In genomic region chr4:136142267-136143192, GRCm38 (mm10) we compare ENCODE assay signal across 8 mouse cellular contexts. TPM values are rescaled to one million over a fixed set of nuclear protein-coding genes. Genes with fewer than 3 reads are reported as not detected.
DNase-seq lines count a peak whose midpoint lies in the region; ATAC-seq and TF ChIP-seq lines count a peak whose summit lies in the region.

No protein-coding gene starts in this region.

- H3K4me3 ChIP-seq in spleen, adult 2 months (ENCODE audit: extremely low read depth, insufficient read depth, insufficient read length) = no peak overlapping the region
- peak overlapping the region; percentile 61; the same call in 1 of the 2 replicates for H3K4me3 ChIP-seq in liver, embryonic 11.5 days (ENCODE audit: low read depth, low read length)
- H3K4me3 ChIP-seq in neural tube, embryonic 15.5 days (replicated peaks) = peak overlapping the region; percentile 58; the same call in 1 of the 2 replicates

- peaks cover 15% of the 10 kb centered on the region for H3K4me1 ChIP-seq in spleen, adult 2 months (ENCODE audit: control insufficient read depth, insufficient read depth, insufficient read length)
- H3K4me1 ChIP-seq in liver, embryonic 11.5 days (replicated peaks; ENCODE audit: control insufficient read depth, insufficient read depth, low read length) = peaks cover 49% of the 10 kb centered on the region
- peaks cover 69% of the 10 kb centered on the region for H3K4me1 ChIP-seq in neural tube, embryonic 15.5 days

- no peak for DNase-seq in spleen, adult 2 months (ENCODE audit: low read depth in 1 of 2, low spot score in 2 of 2)
- no peak for DNase-seq in spleen, adult 12 weeks (ENCODE audit: low spot score)
- DNase-seq in heart, postnatal 36 days = peak; percentile 39 to 54
- no peak for DNase-seq in liver, embryonic 11.5 days (ENCODE audit: low spot score)
- DNase-seq in frontal cortex, postnatal 14 days (ENCODE audit: low spot score in 2 of 2) = no peak
- no peak for DNase-seq in thymus, postnatal 14 days
- DNase-seq in layer of hippocampus, postnatal 25 days (ENCODE audit: extremely low spot score in 1 of 2, low spot score in 1 of 2) = no peak

- 35% methylated on average over 17 of the region's 17 CpGs for WGBS in spleen, adult 2 months
- 27% methylated on average over 17 of the region's 17 CpGs for WGBS in liver, embryonic 11.5 days
- WGBS in neural tube, embryonic 15.5 days = 14% methylated on average over 17 of the region's 17 CpGs

- peak overlapping the region; percentile 74 for H3K4me2 ChIP-seq in liver, embryonic 11.5 days
- peak overlapping the region; percentile 87 for H3K4me2 ChIP-seq in neural tube, embryonic 15.5 days

- intact Hi-C loops in heart, postnatal 36 days (cut with DNase I) = loop anchor here (5.0 to 10.0 kb wide), 3 partner anchors 140 to 1342 kb away; partner anchors contain the start of genes Pnrc2 and Zfp46

- H3K9me3 ChIP-seq in liver, embryonic 11.5 days (ENCODE audit: control insufficient read depth, low read length) = no peaks in the 10 kb centered on the region
- H3K9me3 ChIP-seq in neural tube, embryonic 15.5 days (replicated peaks) = no peaks in the 10 kb centered on the region

- H3K36me3 ChIP-seq in spleen, adult 2 months (ENCODE audit: control insufficient read depth, insufficient read depth, low read length) = peaks cover 3% of the 10 kb centered on the region; the same call in 1 of the 2 replicates
- no peaks in the 10 kb centered on the region for H3K36me3 ChIP-seq in liver, embryonic 11.5 days (ENCODE audit: control insufficient read depth, insufficient read depth, low read length)
- H3K36me3 ChIP-seq in neural tube, embryonic 15.5 days = no peaks in the 10 kb centered on the region

- H3K9ac ChIP-seq in liver, embryonic 11.5 days (ENCODE audit: low read depth, low read length) = 0 out of 2 replicates have a peak overlapping the region, but pooled peaks have one; percentile 36
- peak overlapping the region; percentile 69 for H3K9ac ChIP-seq in neural tube, embryonic 15.5 days (replicated peaks)

- no peak for TF ChIP-seq CTCF in spleen, adult 2 months (IDR thresholded peaks at IDR 0.05; ENCODE audit: extremely low read depth, insufficient read depth, insufficient read length, insufficient replicate concordance)

- no peak for TF ChIP-seq POLR2A in spleen, adult 2 months (IDR thresholded peaks at IDR 0.05; ENCODE audit: low read depth, low read length)

- ATAC-seq in liver, embryonic 11.5 days (replicated peaks; ENCODE audit: low FRiP score) = no peak
- no peak for ATAC-seq in neural tube, embryonic 15.5 days (ENCODE audit: low FRiP score)

- H3K27ac ChIP-seq in spleen, adult 2 months (ENCODE audit: insufficient read depth, low read length) = peak overlapping the region; percentile 46; the same call in 1 of the 2 replicates
- peak overlapping the region; percentile 86 for H3K27ac ChIP-seq in liver, embryonic 11.5 days (ENCODE audit: low read depth, low read length)
- peak overlapping the region; percentile 88 for H3K27ac ChIP-seq in neural tube, embryonic 15.5 days (replicated peaks)

- no peaks in the 10 kb centered on the region for H3K27me3 ChIP-seq in spleen, adult 2 months (ENCODE audit: control insufficient read depth, insufficient read depth, low read length)
- peaks cover 76% of the 10 kb centered on the region for H3K27me3 ChIP-seq in liver, embryonic 11.5 days (replicated peaks; ENCODE audit: control insufficient read depth, insufficient read depth, low read length)
- H3K27me3 ChIP-seq in neural tube, embryonic 15.5 days (replicated peaks) = peaks cover 21% of the 10 kb centered on the region; the same call in 1 of the 2 replicates

RNA-seq across cellular contexts. Expression of gene Id3, which starts 0.8 kb away (rescaled TPM):
- polyA plus RNA-seq in spleen, adult 2 months (2012; rRNA removed) = 138 and 195 TPM in 2 replicates
- 10 to 100 TPM; 58.1 to 63.9 TPM for total RNA-seq in heart, postnatal 36 days (2021)
- 191 and 200 TPM in 2 replicates for polyA plus RNA-seq in liver, embryonic 11.5 days (2014; fragmentation: Nextera tagmentation; extraction: Ambion mirVana)
- polyA plus RNA-seq in neural tube, embryonic 15.5 days (2015; fragmentation: Nextera tagmentation; extraction: Ambion mirVana) = 227 TPM in 2 replicates
- total RNA-seq in layer of hippocampus, postnatal 25 days (2021) = 10 to 100 TPM; 51.7 to 62.5 TPM

RNA-seq across cellular contexts. Expression of gene E2f2, which starts 29.7 kb away (rescaled TPM):
- 32.1 and 33.5 TPM in 2 replicates for polyA plus RNA-seq in spleen, adult 2 months (2012; rRNA removed)
- 1 to 10 TPM; 1.4 to 2.1 TPM for total RNA-seq in heart, postnatal 36 days (2021)
- polyA plus RNA-seq in liver, embryonic 11.5 days (2014; fragmentation: Nextera tagmentation; extraction: Ambion mirVana) = 9.0 and 9.2 TPM in 2 replicates
- polyA plus RNA-seq in neural tube, embryonic 15.5 days (2015; fragmentation: Nextera tagmentation; extraction: Ambion mirVana) = 2.1 and 4.4 TPM in 2 replicates
- 1 to 10 TPM in 1 of 2 experiments, under 1 TPM in 1; 0.59 to 1.2 TPM for total RNA-seq in layer of hippocampus, postnatal 25 days (2021)

Comparison
In these comparisons a context has a peak if more than half of its experiments do, and no peak if none do; other contexts are left out.
1. DNase-seq: peak in heart, postnatal 36 days (2 of 2); none in spleen, adult 2 months (0 of 2), spleen, adult 12 weeks (single experiment), liver, embryonic 11.5 days (single experiment), frontal cortex, postnatal 14 days (0 of 2), thymus, postnatal 14 days (single experiment) and layer of hippocampus, postnatal 25 days (0 of 2).
2. Peak in every context shown above with its lines, with median percentiles within 50 percentile points of each other: H3K27ac ChIP-seq.